Mouse (Mus musculus): ENCODE results near the gene AI413582. TPM values are rescaled to one million over a fixed set of nuclear protein-coding genes. Genes with fewer than 3 reads are reported as not detected.

The AI413582 gene
- polyA plus RNA-seq, 1 experiment: 98.9 TPM

GRCm38 (mm10) chr17:27534718-27535117 is 30.8 kb downstream of the AI413582 start:
- Histone ChIP-seq H3K4me1 (ENCODE audit: control insufficient read depth, insufficient read depth, low read length) (peaks cover 3% of the 10 kb centered on the region; the same call in 1 of the 2 replicates), H3K27me3 (ENCODE audit: control insufficient read depth, insufficient read depth, low read length) (no peaks in the 10 kb centered on the region), H3K4me3 (replicated peaks; ENCODE audit: insufficient read depth, low read depth, low read length) (peak overlapping the region; percentile 0), H3K27ac (ENCODE audit: insufficient read depth, low read length) (no peak overlapping the region)
- DNase-seq: peak; percentile 84 to 95
- 5% methylated on average over 10 of the region's 10 CpGs for WGBS
- TF ChIP-seq CTCF (IDR thresholded peaks at IDR 0.05; ENCODE audit: borderline replicate concordance, insufficient read depth, low read depth, low read length) (peak; percentile 100), POLR2A (IDR thresholded peaks at IDR 0.05; ENCODE audit: borderline replicate concordance, insufficient read depth, low read length) (0 out of 2 replicates have a peak, but pooled peaks have one; percentile 12)

GRCm38 (mm10) chr17:27533354-27533753 is 32.2 kb downstream of the AI413582 start:
- 91% methylated on average over 3 of the region's 3 CpGs for WGBS
- H3K27me3 ChIP-seq (ENCODE audit: control insufficient read depth, insufficient read depth, low read length): no peaks in the 10 kb centered on the region
- no peak overlapping the region for H3K4me3 ChIP-seq (replicated peaks; ENCODE audit: insufficient read depth, low read depth, low read length)
- no peak overlapping the region for H3K27ac ChIP-seq (ENCODE audit: insufficient read depth, low read length)
- TF ChIP-seq CTCF (IDR thresholded peaks at IDR 0.05; ENCODE audit: borderline replicate concordance, insufficient read depth, low read depth, low read length) (no peak; the same call in 1 of the 2 replicates), POLR2A (IDR thresholded peaks at IDR 0.05; ENCODE audit: borderline replicate concordance, insufficient read depth, low read length) (no peak)
- DNase-seq: no peak
- H3K4me1 ChIP-seq (ENCODE audit: control insufficient read depth, insufficient read depth, low read length): peaks cover 3% of the 10 kb centered on the region; the same call in 1 of the 2 replicates

GRCm38 (mm10) chr17:27532095-27532494 is 33.5 kb downstream of the AI413582 start:
- Histone ChIP-seq H3K4me1 (ENCODE audit: control insufficient read depth, insufficient read depth, low read length) (peaks cover 3% of the 10 kb centered on the region; the same call in 1 of the 2 replicates), H3K27ac (ENCODE audit: insufficient read depth, low read length) (no peak overlapping the region), H3K4me3 (replicated peaks; ENCODE audit: insufficient read depth, low read depth, low read length) (no peak overlapping the region), H3K27me3 (ENCODE audit: control insufficient read depth, insufficient read depth, low read length) (no peaks in the 10 kb centered on the region)
- no peak for DNase-seq
- no peak for TF ChIP-seq POLR2A (IDR thresholded peaks at IDR 0.05; ENCODE audit: borderline replicate concordance, insufficient read depth, low read length)
- TF ChIP-seq CTCF (IDR thresholded peaks at IDR 0.05; ENCODE audit: borderline replicate concordance, insufficient read depth, low read depth, low read length): no peak
- 95% methylated on average over 8 of the region's 8 CpGs for WGBS

- 85% methylated on average over 5 of the region's 5 CpGs for WGBS
- H3K27me3 ChIP-seq (ENCODE audit: control insufficient read depth, insufficient read depth, low read length): no peaks in the 10 kb centered on the region
- TF ChIP-seq POLR2A (IDR thresholded peaks at IDR 0.05; ENCODE audit: borderline replicate concordance, insufficient read depth, low read length): no peak
- no peak for TF ChIP-seq CTCF (IDR thresholded peaks at IDR 0.05; ENCODE audit: borderline replicate concordance, insufficient read depth, low read depth, low read length)
Measured at GRCm38 (mm10) chr17:27528767-27529166, 36.8 kb downstream of the AI413582 start.

GRCm38 (mm10) chr17:27528030-27528429 is 37.5 kb downstream of the AI413582 start:
- H3K4me1 ChIP-seq (ENCODE audit: control insufficient read depth, insufficient read depth, low read length): peaks cover 2% of the 10 kb centered on the region
- TF ChIP-seq POLR2A (IDR thresholded peaks at IDR 0.05; ENCODE audit: borderline replicate concordance, insufficient read depth, low read length) (no peak), CTCF (IDR thresholded peaks at IDR 0.05; ENCODE audit: borderline replicate concordance, insufficient read depth, low read depth, low read length) (peak; percentile 11; the same call in 1 of the 2 replicates)
- WGBS: 22% methylated on average over 8 of the region's 8 CpGs
- H3K4me3 ChIP-seq (replicated peaks; ENCODE audit: insufficient read depth, low read depth, low read length): no peak overlapping the region
- H3K27ac ChIP-seq (ENCODE audit: insufficient read depth, low read length): no peak overlapping the region
- no peaks in the 10 kb centered on the region for H3K27me3 ChIP-seq (ENCODE audit: control insufficient read depth, insufficient read depth, low read length)
- DNase-seq: no peak

More at GRCm38 (mm10) chr17:27528767-27529166, 36.8 kb downstream of the AI413582 start:
- Histone ChIP-seq H3K27ac (ENCODE audit: insufficient read depth, low read length) (no peak overlapping the region), H3K4me3 (replicated peaks; ENCODE audit: insufficient read depth, low read depth, low read length) (no peak overlapping the region), H3K4me1 (ENCODE audit: control insufficient read depth, insufficient read depth, low read length) (no peaks in the 10 kb centered on the region; the same call in 1 of the 2 replicates)
- no peak for DNase-seq

- WGBS: 59% methylated on average over 6 of the region's 6 CpGs
- no peaks in the 10 kb centered on the region for H3K27me3 ChIP-seq (ENCODE audit: control insufficient read depth, insufficient read depth, low read length)
- TF ChIP-seq POLR2A (IDR thresholded peaks at IDR 0.05; ENCODE audit: borderline replicate concordance, insufficient read depth, low read length) (no peak), CTCF (IDR thresholded peaks at IDR 0.05; ENCODE audit: borderline replicate concordance, insufficient read depth, low read depth, low read length) (no peak)
- no peak overlapping the region for H3K27ac ChIP-seq (ENCODE audit: insufficient read depth, low read length)
- no peak overlapping the region for H3K4me3 ChIP-seq (replicated peaks; ENCODE audit: insufficient read depth, low read depth, low read length)
- peaks cover 4% of the 10 kb centered on the region for H3K4me1 ChIP-seq (ENCODE audit: control insufficient read depth, insufficient read depth, low read length)
- no peak for DNase-seq
Measured at GRCm38 (mm10) chr17:27527188-27527587, 38.4 kb downstream of the AI413582 start.

- Histone ChIP-seq H3K27ac (ENCODE audit: insufficient read depth, low read length) (no peak overlapping the region), H3K27me3 (ENCODE audit: control insufficient read depth, insufficient read depth, low read length) (no peaks in the 10 kb centered on the region), H3K4me3 (replicated peaks; ENCODE audit: insufficient read depth, low read depth, low read length) (no peak overlapping the region), H3K4me1 (ENCODE audit: control insufficient read depth, insufficient read depth, low read length) (peaks cover 17% of the 10 kb centered on the region)
- no peak for TF ChIP-seq POLR2A (IDR thresholded peaks at IDR 0.05; ENCODE audit: borderline replicate concordance, insufficient read depth, low read length)
- TF ChIP-seq CTCF (IDR thresholded peaks at IDR 0.05; ENCODE audit: borderline replicate concordance, insufficient read depth, low read depth, low read length): no peak
- peak in 1 of 2 experiments; percentile 37 for DNase-seq
- WGBS: 34% methylated on average over 7 of the region's 7 CpGs
Measured at GRCm38 (mm10) chr17:27523121-27523520, 42.4 kb downstream of the AI413582 start.

GRCm38 (mm10) chr17:27521303-27521702 is 44.3 kb downstream of the AI413582 start, which contains the start of gene Grm4:
Gene Grm4, minus strand, starts transcription at chr17:27521403.
- no peak within 1 kb of the TSS for H3K4me3 ChIP-seq (replicated peaks; ENCODE audit: insufficient read depth, low read depth, low read length)
- 75% methylated on average over 5 of the region's 5 CpGs for WGBS
- DNase-seq: no peak

More at GRCm38 (mm10) chr17:27521303-27521702, 44.3 kb downstream of the AI413582 start, which contains the start of gene Grm4:
- TF ChIP-seq POLR2A (IDR thresholded peaks at IDR 0.05; ENCODE audit: borderline replicate concordance, insufficient read depth, low read length) (no peak), CTCF (IDR thresholded peaks at IDR 0.05; ENCODE audit: borderline replicate concordance, insufficient read depth, low read depth, low read length) (no peak)
- H3K27me3 ChIP-seq (ENCODE audit: control insufficient read depth, insufficient read depth, low read length): no peaks in the 10 kb centered on the region
- H3K4me1 ChIP-seq (ENCODE audit: control insufficient read depth, insufficient read depth, low read length): peaks cover 24% of the 10 kb centered on the region
- H3K27ac ChIP-seq (ENCODE audit: insufficient read depth, low read length): no peak within 1 kb of the TSS
